Mouse (Mus musculus): Measurements from ENCODE around the gene Pip5k1a. TPM values are rescaled to one million over a fixed set of nuclear protein-coding genes. Genes with fewer than 3 reads are reported as not detected.
A peak's percentile ranks its signal among the peaks of the same experiment; 100 is the strongest.

The Pip5k1a gene
- 13.7 and 14.9 TPM in 2 replicates for polyA plus RNA-seq (2014; fragmentation: Nextera tagmentation; extraction: Ambion mirVana)

GRCm38 (mm10) chr3:95106338-95107117 lies at the start of gene Pip5k1a:
Gene Pip5k1a, minus strand, starts transcription at chr3:95106930.
- Histone ChIP-seq H3K4me2 (ENCODE audit: low read depth, low read length) (peak within 1 kb of the TSS; percentile 80), H3K4me1 (ENCODE audit: control insufficient read depth, insufficient read depth, low read length) (peaks cover 8% of the 10 kb centered on the region), H3K27me3 (replicated peaks; ENCODE audit: control insufficient read depth, insufficient read depth, low read length) (no peaks in the 10 kb centered on the region), H3K9me3 (ENCODE audit: control insufficient read depth, low read length) (no peaks in the 10 kb centered on the region), H3K9ac (ENCODE audit: low read depth, low read length) (peak within 1 kb of the TSS; percentile 84), H3K27ac (replicated peaks; ENCODE audit: low read depth, low read length) (peak within 1 kb of the TSS; percentile 87), H3K36me3 (ENCODE audit: control insufficient read depth, insufficient read depth, low read length) (peaks cover 17% of the 10 kb centered on the region), H3K4me3 (ENCODE audit: low read depth, low read length) (peak within 1 kb of the TSS; percentile 90)
- DNase-seq (ENCODE audit: low spot score): peak; percentile 100
- WGBS: under 1% methylated on average over 43 of the region's 51 CpGs
- ATAC-seq (ENCODE audit: low read depth): peak; percentile 92

- no peak overlapping the region for H3K27ac ChIP-seq (replicated peaks; ENCODE audit: low read depth, low read length)
- no peaks in the 10 kb centered on the region for H3K27me3 ChIP-seq (replicated peaks; ENCODE audit: control insufficient read depth, insufficient read depth, low read length)
- H3K36me3 ChIP-seq (ENCODE audit: control insufficient read depth, insufficient read depth, low read length): no peaks in the 10 kb centered on the region
- H3K9ac ChIP-seq (ENCODE audit: low read depth, low read length): no peak overlapping the region
- no peak overlapping the region for H3K4me3 ChIP-seq (ENCODE audit: low read depth, low read length)
- H3K4me2 ChIP-seq (ENCODE audit: low read depth, low read length): no peak overlapping the region
- ATAC-seq (ENCODE audit: low read depth) (no peak), DNase-seq (ENCODE audit: low spot score) (no peak)
- no peaks in the 10 kb centered on the region for H3K4me1 ChIP-seq (ENCODE audit: control insufficient read depth, insufficient read depth, low read length)
- 57% methylated on average over 4 of the region's 4 CpGs for WGBS
- no peaks in the 10 kb centered on the region for H3K9me3 ChIP-seq (ENCODE audit: control insufficient read depth, low read length)
Observed at GRCm38 (mm10) chr3:95153874-95154273, 47.1 kb upstream of the Pip5k1a start.

GRCm38 (mm10) chr3:95147924-95148323 lies 41.2 kb upstream of the Pip5k1a start:
- DNase-seq (ENCODE audit: low spot score) (no peak), ATAC-seq (ENCODE audit: low read depth) (no peak)
- Histone ChIP-seq H3K9ac (ENCODE audit: low read depth, low read length) (no peak overlapping the region), H3K4me3 (ENCODE audit: low read depth, low read length) (no peak overlapping the region), H3K27ac (replicated peaks; ENCODE audit: low read depth, low read length) (no peak overlapping the region), H3K4me2 (ENCODE audit: low read depth, low read length) (no peak overlapping the region), H3K4me1 (ENCODE audit: control insufficient read depth, insufficient read depth, low read length) (no peaks in the 10 kb centered on the region), H3K36me3 (ENCODE audit: control insufficient read depth, insufficient read depth, low read length) (no peaks in the 10 kb centered on the region), H3K9me3 (ENCODE audit: control insufficient read depth, low read length) (no peaks in the 10 kb centered on the region), H3K27me3 (replicated peaks; ENCODE audit: control insufficient read depth, insufficient read depth, low read length) (no peaks in the 10 kb centered on the region)
- WGBS: 38% methylated on average over 3 of the region's 3 CpGs

- peak; percentile 86 for ATAC-seq (ENCODE audit: low read depth)
Observed at GRCm38 (mm10) chr3:95142617-95143011, 35.9 kb upstream of the Pip5k1a start.

GRCm38 (mm10) chr3:95141952-95142616 lies 35.4 kb upstream of the Pip5k1a start, which contains the start of gene Tnfaip8l2:
Gene Tnfaip8l2, minus strand, starts transcription at chr3:95142360.
- Histone ChIP-seq H3K27me3 (replicated peaks; ENCODE audit: control insufficient read depth, insufficient read depth, low read length) (no peaks in the 10 kb centered on the region), H3K36me3 (ENCODE audit: control insufficient read depth, insufficient read depth, low read length) (peaks cover 18% of the 10 kb centered on the region; the same call in 1 of the 2 replicates), H3K4me2 (ENCODE audit: low read depth, low read length) (no peak within 1 kb of the TSS), H3K9ac (ENCODE audit: low read depth, low read length) (no peak within 1 kb of the TSS), H3K4me1 (ENCODE audit: control insufficient read depth, insufficient read depth, low read length) (no peaks in the 10 kb centered on the region), H3K9me3 (ENCODE audit: control insufficient read depth, low read length) (no peaks in the 10 kb centered on the region), H3K4me3 (ENCODE audit: low read depth, low read length) (no peak within 1 kb of the TSS), H3K27ac (replicated peaks; ENCODE audit: low read depth, low read length) (no peak within 1 kb of the TSS)
- ATAC-seq (ENCODE audit: low read depth) (no peak), DNase-seq (ENCODE audit: low spot score) (no peak)
- 81% methylated on average over 10 of the region's 10 CpGs for WGBS

More at GRCm38 (mm10) chr3:95142617-95143011, 35.9 kb upstream of the Pip5k1a start:
- Histone ChIP-seq H3K9me3 (ENCODE audit: control insufficient read depth, low read length) (no peaks in the 10 kb centered on the region), H3K4me3 (ENCODE audit: low read depth, low read length) (no peak overlapping the region), H3K4me2 (ENCODE audit: low read depth, low read length) (no peak overlapping the region), H3K36me3 (ENCODE audit: control insufficient read depth, insufficient read depth, low read length) (peaks cover 18% of the 10 kb centered on the region; the same call in 1 of the 2 replicates), H3K27me3 (replicated peaks; ENCODE audit: control insufficient read depth, insufficient read depth, low read length) (no peaks in the 10 kb centered on the region), H3K9ac (ENCODE audit: low read depth, low read length) (no peak overlapping the region), H3K27ac (replicated peaks; ENCODE audit: low read depth, low read length) (no peak overlapping the region), H3K4me1 (ENCODE audit: control insufficient read depth, insufficient read depth, low read length) (no peaks in the 10 kb centered on the region)
- WGBS: 11% methylated on average over 5 of the region's 5 CpGs
- peak; percentile 74 for DNase-seq (ENCODE audit: low spot score)

- Histone ChIP-seq H3K4me3 (ENCODE audit: low read depth, low read length) (no peak overlapping the region), H3K9me3 (ENCODE audit: control insufficient read depth, low read length) (no peaks in the 10 kb centered on the region), H3K4me2 (ENCODE audit: low read depth, low read length) (no peak overlapping the region), H3K4me1 (ENCODE audit: control insufficient read depth, insufficient read depth, low read length) (no peaks in the 10 kb centered on the region), H3K9ac (ENCODE audit: low read depth, low read length) (no peak overlapping the region), H3K36me3 (ENCODE audit: control insufficient read depth, insufficient read depth, low read length) (peaks cover 18% of the 10 kb centered on the region; the same call in 1 of the 2 replicates), H3K27me3 (replicated peaks; ENCODE audit: control insufficient read depth, insufficient read depth, low read length) (no peaks in the 10 kb centered on the region), H3K27ac (replicated peaks; ENCODE audit: low read depth, low read length) (no peak overlapping the region)
- ATAC-seq (ENCODE audit: low read depth) (no peak), DNase-seq (ENCODE audit: low spot score) (no peak)
- 90% methylated on average over 9 of the region's 9 CpGs for WGBS
Observed at GRCm38 (mm10) chr3:95141474-95141873, 34.7 kb upstream of the Pip5k1a start.

- H3K4me3 ChIP-seq (ENCODE audit: low read depth, low read length): no peak overlapping the region
- no peaks in the 10 kb centered on the region for H3K9me3 ChIP-seq (ENCODE audit: control insufficient read depth, low read length)
- H3K36me3 ChIP-seq (ENCODE audit: control insufficient read depth, insufficient read depth, low read length): peaks cover 18% of the 10 kb centered on the region; the same call in 1 of the 2 replicates
- DNase-seq (ENCODE audit: low spot score) (no peak), ATAC-seq (ENCODE audit: low read depth) (no peak)
- no peak overlapping the region for H3K4me2 ChIP-seq (ENCODE audit: low read depth, low read length)
- H3K27me3 ChIP-seq (replicated peaks; ENCODE audit: control insufficient read depth, insufficient read depth, low read length): no peaks in the 10 kb centered on the region
- H3K4me1 ChIP-seq (ENCODE audit: control insufficient read depth, insufficient read depth, low read length): 0 out of 2 replicates have a peak, but pooled peaks cover 3% of the 10 kb centered on the region
- no peak overlapping the region for H3K9ac ChIP-seq (ENCODE audit: low read depth, low read length)
- WGBS: 92% methylated on average over 6 of the region's 6 CpGs
- H3K27ac ChIP-seq (replicated peaks; ENCODE audit: low read depth, low read length): no peak overlapping the region
Observed at GRCm38 (mm10) chr3:95140795-95141194, 34.1 kb upstream of the Pip5k1a start.

- ATAC-seq (ENCODE audit: low read depth) (no peak), DNase-seq (ENCODE audit: low spot score) (no peak)
- Histone ChIP-seq H3K4me2 (ENCODE audit: low read depth, low read length) (no peak overlapping the region), H3K4me1 (ENCODE audit: control insufficient read depth, insufficient read depth, low read length) (peaks cover 6% of the 10 kb centered on the region), H3K4me3 (ENCODE audit: low read depth, low read length) (no peak overlapping the region), H3K27me3 (replicated peaks; ENCODE audit: control insufficient read depth, insufficient read depth, low read length) (no peaks in the 10 kb centered on the region), H3K9me3 (ENCODE audit: control insufficient read depth, low read length) (no peaks in the 10 kb centered on the region), H3K27ac (replicated peaks; ENCODE audit: low read depth, low read length) (no peak overlapping the region), H3K9ac (ENCODE audit: low read depth, low read length) (no peak overlapping the region), H3K36me3 (ENCODE audit: control insufficient read depth, insufficient read depth, low read length) (peaks cover 18% of the 10 kb centered on the region; the same call in 1 of the 2 replicates)
- 73% methylated on average over 18 of the region's 18 CpGs for WGBS
Observed at GRCm38 (mm10) chr3:95140289-95140595, 33.5 kb upstream of the Pip5k1a start.
